Comparison of ENCODE assay signal across 21 mouse cellular contexts in genomic region chr13:103893065-103893464, GRCm38 (mm10).
"Had no signal": no experiment of that assay in that cellular context is flagged by ENCODE, and none has a peak within 500 bp of the region (broad histone marks: within the 10 kb centered on the region; RNA-seq: fewer than 3 reads in every experiment).

No protein-coding gene starts in this region.

- ATAC-seq: intestine, embryonic 16.5 days; liver, postnatal 0 days; lung, postnatal 0 days; midbrain, embryonic 13.5 days; midbrain, embryonic 16.5 days had no signal

- H3K27ac ChIP-seq: limb, embryonic 12.5 days; limb, embryonic 15.5 days; liver, embryonic 14.5 days; macrophage; midbrain, embryonic 10.5 days; midbrain, embryonic 13.5 days; stomach, embryonic 15.5 days had no signal

- H3K36me3 ChIP-seq: stomach, embryonic 15.5 days had no signal

- H3K4me1 ChIP-seq: stomach, embryonic 15.5 days had no signal

- H3K4me3 ChIP-seq: kidney, embryonic 15.5 days; limb, embryonic 12.5 days; limb, embryonic 15.5 days; midbrain, embryonic 10.5 days; midbrain, embryonic 13.5 days; stomach, embryonic 15.5 days had no signal

- DNase-seq: kidney, adult 18-20 months; kidney, postnatal 14 days; kidney, postnatal 4 days; left cerebral cortex, postnatal 4 days; liver, postnatal 0 days; lung, embryonic 14.5 days; right cerebral cortex, adult 18-20 months; right cerebral cortex, postnatal 25 days; spleen, adult 18-20 months; thymus, postnatal 36 days had no signal

- H3K27me3 ChIP-seq: kidney, embryonic 15.5 days; limb, embryonic 12.5 days; limb, embryonic 15.5 days; midbrain, embryonic 13.5 days; stomach, embryonic 15.5 days had no signal
